Mouse (Mus musculus): ENCODE data around the gene Gm9945.

Gm9945 gene

DNA sequence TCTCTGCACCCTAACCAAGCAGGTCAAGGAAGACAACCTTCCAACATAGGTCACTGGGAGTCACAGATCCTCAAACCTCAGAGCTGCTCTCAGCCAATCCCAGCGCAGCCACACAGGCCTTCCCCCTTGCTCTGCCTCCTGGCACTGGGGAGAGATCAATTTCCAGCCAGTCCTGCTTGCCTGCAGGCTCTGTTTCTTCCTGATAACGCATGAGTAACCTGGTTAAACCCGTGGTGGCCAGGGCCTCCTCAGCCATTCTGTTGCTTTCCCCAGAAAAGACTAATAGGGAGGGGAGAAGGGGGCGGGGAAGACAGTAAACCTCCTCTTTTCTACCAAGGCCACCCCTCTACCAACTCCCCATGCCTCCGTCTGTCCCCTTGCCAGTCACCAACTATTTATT, 18.2 kb upstream of the Gm9945 start:
- peak; percentile 58 for DNase-seq (ENCODE audit: extremely low read depth, low read depth)

DNA sequence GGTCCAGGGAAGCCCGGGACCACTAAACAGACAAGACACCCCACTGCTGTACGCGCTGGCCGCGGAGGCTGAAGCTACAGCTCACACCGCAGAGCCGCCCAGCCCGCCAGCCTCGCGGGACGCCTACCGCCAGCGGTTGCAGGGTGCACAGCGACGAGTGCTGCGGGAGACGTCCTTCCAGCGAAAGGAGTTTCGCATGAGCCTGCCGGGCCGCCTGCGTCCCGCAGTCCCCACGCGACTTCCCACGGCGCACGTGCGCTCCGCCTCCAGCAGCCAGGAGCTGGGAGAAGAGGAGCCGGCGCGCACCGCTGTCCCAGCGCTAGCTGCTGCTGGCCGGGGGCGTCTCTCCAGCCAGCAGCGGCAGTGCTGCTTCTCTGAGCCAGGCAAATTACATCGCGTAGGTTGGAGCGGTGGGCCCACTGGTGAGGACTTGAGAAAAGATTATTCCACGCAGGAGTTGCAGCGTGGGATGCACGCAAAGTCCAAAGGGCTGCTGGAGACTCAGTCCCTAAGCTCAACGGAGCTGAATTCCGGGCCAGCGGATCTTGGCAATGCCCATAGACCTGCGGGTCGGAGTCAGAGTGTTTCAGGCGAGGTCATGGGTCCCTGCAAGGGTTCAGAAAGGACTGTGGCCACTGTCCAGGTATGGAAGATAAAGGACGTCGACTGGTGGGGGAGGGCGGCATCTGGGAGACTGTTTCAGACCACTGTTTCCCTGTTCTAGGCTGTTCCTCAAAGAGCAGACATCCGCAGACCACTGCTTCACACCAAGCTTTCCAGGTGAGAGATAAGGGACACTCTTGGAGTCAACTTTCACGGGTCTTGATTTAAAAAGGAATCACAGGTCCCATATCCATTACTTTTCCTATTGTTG, 16.2 kb upstream of the Gm9945 start:
- no peak for DNase-seq (ENCODE audit: extremely low read depth, low read depth)

GRCm38 (mm10) chr11:53466231-53466971, 13.6 kb upstream of the Gm9945 start:
- DNase-seq (ENCODE audit: extremely low read depth, low read depth): no peak

GRCm38 (mm10) chr11:53469294-53469967, 10.5 kb upstream of the Gm9945 start:
- DNase-seq (ENCODE audit: extremely low read depth, low read depth): no peak

- DNase-seq (ENCODE audit: extremely low read depth, low read depth): peak; percentile 58
Measured at GRCm38 (mm10) chr11:53469968-53470695, 9.8 kb upstream of the Gm9945 start, which contains the start of gene Gm9837. TSS of gene Gm9837 (minus strand) at chr11:53470479.

- no peak for DNase-seq (ENCODE audit: extremely low read depth, low read depth)
Measured at GRCm38 (mm10) chr11:53472709-53473108, 7.3 kb upstream of the Gm9945 start.

- no peak for DNase-seq (ENCODE audit: extremely low read depth, low read depth)
Measured at GRCm38 (mm10) chr11:53475620-53476019, 4.3 kb upstream of the Gm9945 start.

- DNase-seq (ENCODE audit: extremely low read depth, low read depth): no peak
Measured at GRCm38 (mm10) chr11:53477833-53478232, 2.1 kb upstream of the Gm9945 start.

DNA sequence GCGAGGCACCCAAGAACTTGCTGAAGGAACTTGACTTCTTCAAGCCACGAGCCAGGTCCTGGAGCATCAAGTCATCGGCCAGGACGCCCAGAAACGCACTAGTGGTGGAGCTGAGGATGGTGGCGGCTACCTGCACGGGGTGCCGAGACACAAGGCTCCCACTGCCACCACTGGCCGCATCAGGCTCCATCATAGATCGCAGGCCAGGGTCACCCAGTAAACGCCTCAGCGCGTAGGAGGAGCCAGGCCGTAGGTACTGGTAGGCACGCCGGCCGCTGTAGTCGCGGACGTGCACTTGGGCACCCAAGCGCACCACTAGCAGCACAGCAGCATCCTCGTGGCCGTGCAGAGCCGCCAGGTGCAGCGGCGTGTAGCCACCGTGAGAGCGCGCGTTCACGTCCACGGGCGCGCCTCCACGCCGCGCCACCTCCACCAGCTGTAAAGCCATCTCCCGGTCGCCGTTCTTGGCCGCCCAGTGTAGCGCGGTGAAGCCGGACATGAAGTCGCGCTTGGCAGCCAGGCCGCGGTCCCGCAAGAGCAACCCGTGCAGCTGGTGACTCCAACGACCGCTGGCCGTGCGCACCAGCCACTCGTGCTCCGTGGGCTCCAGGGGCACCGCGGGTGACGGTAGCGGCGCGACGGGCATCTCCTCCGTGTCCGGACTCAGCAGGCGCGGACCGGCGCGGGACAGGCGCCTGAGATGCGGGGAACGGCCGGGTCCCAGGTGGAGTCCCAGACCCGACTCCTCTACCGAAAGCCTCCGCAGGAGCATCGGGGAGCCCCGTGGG, 1.4 kb upstream of the Gm9945 start:
- DNase-seq (ENCODE audit: extremely low read depth, low read depth): no peak

DNA sequence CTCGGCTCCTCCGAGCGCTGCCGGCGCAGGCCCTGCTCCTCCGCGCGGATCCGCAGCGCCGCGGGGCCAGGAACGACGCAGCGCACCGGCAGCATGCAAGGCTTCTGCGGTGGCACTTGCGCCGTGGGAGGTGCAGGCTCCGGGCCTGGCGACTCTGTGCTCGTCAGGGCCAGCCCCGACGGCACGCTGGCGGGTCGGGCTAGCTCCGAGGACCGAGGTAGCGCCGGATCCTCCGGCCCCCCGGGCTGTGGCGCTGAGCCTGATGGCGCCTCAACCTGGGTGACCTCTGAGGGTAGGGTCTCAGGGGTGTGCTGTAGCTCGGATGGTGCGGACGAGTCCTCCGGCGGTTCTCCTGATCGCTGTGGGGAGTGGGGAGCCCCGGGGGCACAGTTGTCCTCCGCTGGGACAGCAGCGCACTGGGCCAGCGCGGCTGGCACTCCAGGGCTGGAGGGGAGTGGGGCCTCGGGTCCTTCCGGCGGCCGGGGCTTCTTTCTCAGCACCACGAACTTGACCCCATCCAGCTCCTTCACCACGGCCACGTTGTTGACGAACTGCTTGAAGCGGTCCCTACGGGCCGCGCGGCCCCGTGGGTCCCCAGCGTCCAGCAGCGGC, 689 bp upstream of the Gm9945 start:
- DNase-seq (ENCODE audit: extremely low read depth, low read depth): no peak

- DNase-seq (ENCODE audit: extremely low read depth, low read depth): peak; percentile 90
Measured at GRCm38 (mm10) chr11:53481088-53481730, 1.2 kb downstream of the Gm9945 start.

DNA sequence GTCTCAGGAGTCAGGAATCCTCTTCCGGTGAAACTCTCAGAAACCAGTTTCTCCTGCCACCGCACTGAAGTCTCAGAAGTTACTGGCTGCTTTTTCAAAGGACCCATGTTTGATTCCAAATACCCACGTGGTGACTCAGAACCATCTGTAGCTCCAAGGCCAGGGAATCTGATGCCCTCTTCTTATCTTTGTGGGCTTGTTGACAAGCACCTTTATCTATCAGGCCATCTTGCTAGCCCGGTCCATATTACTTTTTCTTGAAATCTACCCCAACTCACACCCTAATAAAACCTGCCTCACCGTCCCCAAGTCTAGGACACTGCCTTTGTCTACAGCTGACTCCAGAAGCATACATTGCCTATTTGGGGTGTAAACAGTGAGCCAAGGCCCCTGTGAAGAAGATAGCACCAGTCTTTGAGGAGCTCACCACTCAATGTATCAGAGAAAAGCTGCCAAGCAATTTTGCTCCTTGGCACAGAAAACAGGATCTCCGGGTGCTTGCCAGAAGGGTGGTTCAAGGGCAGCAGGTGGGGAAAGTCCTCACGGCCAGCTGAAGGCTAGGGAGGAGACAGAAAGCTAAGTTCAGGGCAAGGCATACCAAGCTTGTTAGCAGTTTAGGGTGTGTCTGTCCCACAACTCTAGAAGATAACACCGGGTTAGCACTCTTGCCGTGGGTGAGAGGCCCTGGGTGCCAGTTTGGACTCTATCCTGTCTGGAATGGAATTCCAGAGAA, 3.4 kb downstream of the Gm9945 start:
- peak; percentile 56 for DNase-seq (ENCODE audit: extremely low read depth, low read depth)

DNA sequence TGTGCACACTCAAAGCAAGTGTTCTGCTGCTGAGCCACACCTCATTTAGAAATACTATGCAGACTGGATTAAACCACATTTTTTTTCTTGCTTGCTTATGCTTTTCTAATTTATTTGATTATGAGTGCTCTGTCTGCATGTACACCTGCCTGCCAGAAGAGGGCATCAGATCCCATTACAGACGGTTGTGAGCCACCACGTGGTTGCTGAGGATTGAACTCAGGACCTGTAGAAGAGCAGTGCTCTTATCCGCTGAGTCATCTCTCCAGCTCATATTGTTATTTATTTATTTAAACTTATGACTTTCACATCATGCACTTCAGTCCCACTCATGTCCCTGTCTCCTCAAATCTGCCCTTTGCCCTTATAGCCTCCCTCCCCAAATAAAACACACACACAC, 5.8 kb downstream of the Gm9945 start:
- no peak for DNase-seq (ENCODE audit: extremely low read depth, low read depth)

DNA sequence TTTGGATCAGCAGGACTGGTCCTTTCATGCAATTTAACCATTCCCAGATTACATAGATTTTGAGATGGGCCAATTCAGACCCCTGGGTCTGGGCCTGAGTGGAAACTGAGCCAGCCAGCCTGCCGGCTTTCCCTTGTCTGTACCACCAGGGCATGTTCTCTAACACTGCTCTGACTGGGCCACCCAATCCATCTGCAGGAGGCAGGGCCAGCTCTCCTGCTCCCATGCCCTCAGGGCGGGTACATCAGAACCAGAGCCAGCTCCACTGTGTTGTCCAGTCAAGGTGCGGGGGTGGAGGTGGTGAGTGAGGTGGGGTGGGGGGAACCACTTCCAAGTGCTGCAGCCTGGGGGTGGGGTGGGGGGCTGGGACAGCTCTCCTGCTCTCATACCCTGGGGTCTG, 6.4 kb downstream of the Gm9945 start:
- no peak for DNase-seq (ENCODE audit: extremely low read depth, low read depth)

- DNase-seq (ENCODE audit: extremely low read depth, low read depth): no peak
Measured at GRCm38 (mm10) chr11:53486822-53487594, 7.0 kb downstream of the Gm9945 start.

GRCm38 (mm10) chr11:53489007-53489406, 9.0 kb downstream of the Gm9945 start:
- no peak for DNase-seq (ENCODE audit: extremely low read depth, low read depth)

GRCm38 (mm10) chr11:53489421-53489820, 9.5 kb downstream of the Gm9945 start:
- no peak for DNase-seq (ENCODE audit: extremely low read depth, low read depth)

DNA sequence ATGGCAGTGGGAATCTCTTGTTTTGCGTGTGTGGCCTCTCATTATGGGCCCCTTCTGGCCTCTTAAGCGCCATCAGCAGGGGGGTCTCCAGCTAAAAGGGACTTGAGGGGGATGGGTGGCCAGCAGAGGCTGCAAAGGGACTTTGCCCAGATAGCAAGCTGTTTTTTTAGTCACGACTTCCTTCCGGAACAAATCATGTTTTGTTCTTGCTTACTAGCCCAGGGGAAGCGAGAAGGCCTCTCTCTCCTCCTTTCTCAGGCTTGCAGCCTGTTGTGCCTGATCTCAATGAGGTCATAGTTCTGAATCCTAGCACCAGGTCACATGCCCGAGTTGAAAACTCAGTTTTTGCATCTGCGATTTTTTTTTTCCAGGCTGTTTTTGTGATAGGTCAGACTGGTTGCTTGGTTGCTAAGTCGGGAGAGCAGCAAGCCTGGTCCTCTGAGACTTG, 12.0 kb downstream of the Gm9945 start:
- DNase-seq (ENCODE audit: extremely low read depth, low read depth): no peak
